Mouse (Mus musculus) kidney, postnatal 14 days (tissue): ENCODE data around the gene Fam209.

Experiments
- DNase-seq: peaks from one replicate; pipeline ENCODE4 v3.0.0; 2022; ENCODE audit warnings: mixed read lengths

Gene Fam209

DNA sequence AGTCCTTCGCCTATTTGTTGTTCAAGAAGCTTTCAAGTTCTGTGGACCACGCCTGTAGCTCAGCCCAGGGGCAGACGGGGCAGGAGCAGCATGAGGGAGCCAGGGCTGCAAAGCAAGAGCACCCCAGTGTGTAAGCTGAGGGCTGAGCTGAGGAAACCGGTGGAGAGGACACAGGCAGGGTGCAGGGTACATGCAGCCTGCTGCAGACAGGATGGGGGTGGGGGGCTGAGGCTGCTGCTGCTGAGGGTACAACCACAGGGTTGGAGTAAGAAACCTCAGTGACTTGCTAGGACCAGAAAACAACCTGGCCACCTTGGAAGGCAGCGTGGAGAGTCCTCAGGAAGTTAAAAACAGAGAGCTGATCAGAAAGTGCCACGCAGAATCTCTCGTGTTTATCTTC is 8.0 kb downstream of the Fam209 start:
- DNase-seq: no peak

GRCm38 (mm10) chr2:172481654-172482385 is 9.5 kb downstream of the Fam209 start:
- no peak for DNase-seq

GRCm38 (mm10) chr2:172483766-172484413 is 11.6 kb downstream of the Fam209 start:
- DNase-seq: no peak

GRCm38 (mm10) chr2:172484696-172485370 is 12.5 kb downstream of the Fam209 start:
- no peak for DNase-seq

- DNase-seq: no peak
Observed at GRCm38 (mm10) chr2:172496736-172497345, 24.5 kb downstream of the Fam209 start.

GRCm38 (mm10) chr2:172498823-172499222 is 26.5 kb downstream of the Fam209 start:
- DNase-seq: no peak

GRCm38 (mm10) chr2:172500752-172501316 is 28.5 kb downstream of the Fam209 start:
- no peak for DNase-seq

DNA sequence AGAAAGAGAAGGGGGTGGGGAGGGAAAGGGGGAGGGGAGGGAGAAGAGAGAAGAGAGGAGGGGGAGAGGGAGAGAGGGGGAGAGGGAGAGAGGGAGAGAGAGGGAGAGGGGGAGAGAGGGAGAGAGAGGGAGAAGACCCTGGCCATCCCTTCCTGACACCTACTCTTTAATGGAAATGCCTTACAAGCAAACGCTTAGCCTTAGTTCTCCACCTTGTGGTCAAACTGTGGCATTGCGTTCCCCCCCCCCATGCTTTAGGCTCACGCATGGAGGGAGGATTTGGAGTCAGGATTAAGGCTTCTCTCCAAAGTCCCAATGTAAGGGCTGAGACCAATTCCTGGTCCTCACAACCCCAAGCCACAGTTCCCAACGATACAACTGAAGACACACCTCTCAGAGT is 29.0 kb downstream of the Fam209 start:
- peak; percentile 15 for DNase-seq

DNA sequence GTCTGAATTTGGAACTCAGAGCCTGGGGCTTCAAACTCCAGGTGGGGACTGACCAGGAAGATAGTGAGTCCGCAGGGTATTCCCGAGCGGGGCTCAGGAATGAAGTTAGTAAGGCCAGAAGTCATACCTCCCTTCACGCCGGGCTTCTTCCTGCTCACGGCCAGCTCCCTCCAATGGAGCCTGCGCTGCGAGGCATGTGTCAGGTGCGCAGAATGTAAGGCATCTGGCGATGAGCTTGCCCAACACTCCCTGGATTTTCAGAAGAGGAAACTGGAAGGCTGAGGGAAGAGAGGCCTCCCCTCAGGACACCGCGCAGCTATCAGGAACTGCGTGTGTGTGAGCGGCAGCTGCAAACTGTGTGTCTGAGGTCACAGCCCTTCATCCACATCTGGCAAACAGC is 29.8 kb downstream of the Fam209 start:
- no peak for DNase-seq

DNA sequence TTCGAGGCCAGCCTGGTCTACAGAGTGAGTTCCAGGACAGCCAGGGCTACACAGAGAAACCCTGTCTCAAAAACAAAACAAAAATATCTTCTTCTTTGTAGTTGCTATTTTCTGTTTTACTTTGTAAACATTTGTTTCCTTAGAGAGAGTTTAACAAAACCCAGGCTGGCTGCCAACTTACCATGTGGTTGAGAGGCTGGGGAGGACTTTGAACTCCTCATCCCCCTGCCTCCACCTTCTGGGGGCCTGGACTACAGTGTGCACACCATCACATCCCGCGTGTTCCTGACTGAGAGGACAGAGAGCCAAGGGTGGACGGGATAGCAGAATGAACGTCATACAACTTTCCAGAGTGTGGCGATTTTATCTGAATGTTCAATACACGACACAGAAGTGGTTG is 33.8 kb downstream of the Fam209 start:
- peak; percentile 45 for DNase-seq

- no peak for DNase-seq
Observed at GRCm38 (mm10) chr2:172510056-172510712, 37.9 kb downstream of the Fam209 start.

DNA sequence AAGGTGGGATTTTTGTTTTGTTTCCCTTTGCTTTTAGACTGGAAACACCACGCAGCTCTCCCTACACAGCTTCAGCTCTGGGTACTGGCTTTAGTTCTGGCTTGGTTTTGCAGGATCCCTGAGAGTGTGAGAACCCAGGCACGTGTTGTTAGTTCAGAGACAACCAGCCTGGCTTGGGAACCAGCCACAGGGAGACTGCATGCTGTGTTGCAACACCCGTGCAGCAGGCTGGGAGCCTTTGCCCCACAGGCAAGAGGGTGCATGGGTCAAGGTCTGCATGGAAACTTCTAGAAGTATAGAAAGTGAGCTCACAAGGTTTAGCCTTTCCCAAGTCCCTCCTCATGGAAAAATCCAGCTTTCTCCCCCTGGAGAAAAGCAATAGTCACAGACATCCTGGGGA is 38.6 kb downstream of the Fam209 start:
- no peak for DNase-seq

- DNase-seq: no peak
Observed at GRCm38 (mm10) chr2:172516407-172516992, 44.2 kb downstream of the Fam209 start.

GRCm38 (mm10) chr2:172520616-172521371 is 48.5 kb downstream of the Fam209 start:
- no peak for DNase-seq

DNA sequence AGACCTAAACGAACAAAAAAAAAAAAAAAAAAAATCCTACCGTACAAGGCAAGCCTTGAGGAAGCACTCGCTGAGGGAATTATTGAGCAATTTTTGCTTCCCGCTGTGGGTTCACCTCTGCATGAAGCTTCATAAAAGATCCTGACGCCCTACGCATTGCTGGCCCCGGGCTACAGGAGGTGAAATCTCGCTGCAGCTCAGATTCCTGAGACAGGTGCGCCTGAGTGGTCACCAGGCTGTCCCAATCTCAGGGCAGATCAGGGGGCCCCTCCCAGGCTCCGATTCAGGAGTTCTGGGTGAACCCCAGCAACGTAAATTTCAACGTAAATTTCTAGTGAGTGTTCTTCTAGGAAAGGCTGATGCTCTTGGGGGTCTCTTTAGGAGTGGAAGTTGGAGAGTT is 50.2 kb downstream of the Fam209 start:
- no peak for DNase-seq
